Mouse (Mus musculus): ENCODE measurements at regions not wholly inside any gene's neighbourhood (a gene's known extent, or its start where the extent isn't known, plus 50 kb on each side); places are given as distances from the start of the nearest gene placed in this dataset.

- H3K36me3 ChIP-seq (ENCODE audit: control insufficient read depth, insufficient read depth, low read length), result no peaks in the 10 kb centered on the region
- TF ChIP-seq CTCF (IDR thresholded peaks at IDR 0.05; ENCODE audit: control insufficient read depth, insufficient read depth, insufficient replicate concordance, low read depth, low read length) (no peak), POLR2A (IDR thresholded peaks at IDR 0.05; ENCODE audit: control insufficient read depth, low read depth, low read length) (no peak)
These were observed 107.6 kb downstream of the Nkx6-1 start for GRCm38 (mm10) chr5:101557156-101557555.

GRCm38 (mm10) chr5:101543326-101543725 is 121.5 kb downstream of the Nkx6-1 start:
- Histone ChIP-seq H3K4me1 (ENCODE audit: control insufficient read depth, insufficient read depth, low read length) (no peaks in the 10 kb centered on the region), H3K27ac (ENCODE audit: control insufficient read depth, insufficient read depth, low read depth, low read length) (no peak overlapping the region), H3K36me3 (ENCODE audit: control insufficient read depth, insufficient read depth, low read length) (no peaks in the 10 kb centered on the region), H3K27me3 (ENCODE audit: control insufficient read depth, insufficient read depth, low read length) (no peaks in the 10 kb centered on the region; the same call in 1 of the 2 replicates), H3K4me3 (ENCODE audit: control insufficient read depth, low read depth, low read length) (no peak overlapping the region)
- TF ChIP-seq POLR2A (IDR thresholded peaks at IDR 0.05; ENCODE audit: control insufficient read depth, low read depth, low read length) (no peak), CTCF (IDR thresholded peaks at IDR 0.05; ENCODE audit: control insufficient read depth, insufficient read depth, insufficient replicate concordance, low read depth, low read length) (no peak)

More at GRCm38 (mm10) chr5:101557156-101557555, 107.6 kb downstream of the Nkx6-1 start:
- Histone ChIP-seq H3K27me3 (ENCODE audit: control insufficient read depth, insufficient read depth, low read length) (no peaks in the 10 kb centered on the region), H3K4me1 (ENCODE audit: control insufficient read depth, insufficient read depth, low read length) (no peaks in the 10 kb centered on the region), H3K4me3 (ENCODE audit: control insufficient read depth, low read depth, low read length) (no peak overlapping the region), H3K27ac (ENCODE audit: control insufficient read depth, insufficient read depth, low read depth, low read length) (no peak overlapping the region)

GRCm38 (mm10) chr5:101539818-101540217 is 125.0 kb downstream of the Nkx6-1 start:
- TF ChIP-seq POLR2A (IDR thresholded peaks at IDR 0.05; ENCODE audit: control insufficient read depth, low read depth, low read length), result no peak
- no peak for TF ChIP-seq CTCF (IDR thresholded peaks at IDR 0.05; ENCODE audit: control insufficient read depth, insufficient read depth, insufficient replicate concordance, low read depth, low read length)
- Histone ChIP-seq H3K4me3 (ENCODE audit: control insufficient read depth, low read depth, low read length) (no peak overlapping the region), H3K36me3 (ENCODE audit: control insufficient read depth, insufficient read depth, low read length) (no peaks in the 10 kb centered on the region), H3K4me1 (ENCODE audit: control insufficient read depth, insufficient read depth, low read length) (peaks cover 2% of the 10 kb centered on the region; the same call in 1 of the 2 replicates), H3K27ac (ENCODE audit: control insufficient read depth, insufficient read depth, low read depth, low read length) (no peak overlapping the region), H3K27me3 (ENCODE audit: control insufficient read depth, insufficient read depth, low read length) (no peaks in the 10 kb centered on the region; the same call in none of the 2 replicates)

GRCm38 (mm10) chr5:101539254-101539549 is 125.6 kb downstream of the Nkx6-1 start:
- Histone ChIP-seq H3K4me3 (ENCODE audit: control insufficient read depth, low read depth, low read length) (no peak overlapping the region), H3K4me1 (ENCODE audit: control insufficient read depth, insufficient read depth, low read length) (peaks cover 2% of the 10 kb centered on the region; the same call in 1 of the 2 replicates), H3K27ac (ENCODE audit: control insufficient read depth, insufficient read depth, low read depth, low read length) (no peak overlapping the region), H3K27me3 (ENCODE audit: control insufficient read depth, insufficient read depth, low read length) (no peaks in the 10 kb centered on the region; the same call in none of the 2 replicates), H3K36me3 (ENCODE audit: control insufficient read depth, insufficient read depth, low read length) (no peaks in the 10 kb centered on the region)
- no peak for TF ChIP-seq POLR2A (IDR thresholded peaks at IDR 0.05; ENCODE audit: control insufficient read depth, low read depth, low read length)
- TF ChIP-seq CTCF (IDR thresholded peaks at IDR 0.05; ENCODE audit: control insufficient read depth, insufficient read depth, insufficient replicate concordance, low read depth, low read length), result no peak

GRCm38 (mm10) chr5:101538410-101539253 is 126.2 kb downstream of the Nkx6-1 start:
- H3K27ac ChIP-seq (ENCODE audit: control insufficient read depth, insufficient read depth, low read depth, low read length), result no peak overlapping the region

GRCm38 (mm10) chr5:101537518-101538380 is 127.0 kb downstream of the Nkx6-1 start:
- TF ChIP-seq CTCF (IDR thresholded peaks at IDR 0.05; ENCODE audit: control insufficient read depth, insufficient read depth, insufficient replicate concordance, low read depth, low read length) (no peak), POLR2A (IDR thresholded peaks at IDR 0.05; ENCODE audit: control insufficient read depth, low read depth, low read length) (no peak)
- Histone ChIP-seq H3K4me1 (ENCODE audit: control insufficient read depth, insufficient read depth, low read length) (peaks cover 2% of the 10 kb centered on the region; the same call in 1 of the 2 replicates), H3K27me3 (ENCODE audit: control insufficient read depth, insufficient read depth, low read length) (no peaks in the 10 kb centered on the region; the same call in none of the 2 replicates), H3K4me3 (ENCODE audit: control insufficient read depth, low read depth, low read length) (no peak overlapping the region), H3K36me3 (ENCODE audit: control insufficient read depth, insufficient read depth, low read length) (no peaks in the 10 kb centered on the region), H3K27ac (ENCODE audit: control insufficient read depth, insufficient read depth, low read depth, low read length) (no peak overlapping the region)

More at GRCm38 (mm10) chr5:101538410-101539253, 126.2 kb downstream of the Nkx6-1 start:
- H3K27me3 ChIP-seq (ENCODE audit: control insufficient read depth, insufficient read depth, low read length), result no peaks in the 10 kb centered on the region; the same call in none of the 2 replicates
- H3K4me3 ChIP-seq (ENCODE audit: control insufficient read depth, low read depth, low read length), result no peak overlapping the region
- H3K36me3 ChIP-seq (ENCODE audit: control insufficient read depth, insufficient read depth, low read length), result no peaks in the 10 kb centered on the region
- TF ChIP-seq CTCF (IDR thresholded peaks at IDR 0.05; ENCODE audit: control insufficient read depth, insufficient read depth, insufficient replicate concordance, low read depth, low read length) (no peak), POLR2A (IDR thresholded peaks at IDR 0.05; ENCODE audit: control insufficient read depth, low read depth, low read length) (no peak)
- H3K4me1 ChIP-seq (ENCODE audit: control insufficient read depth, insufficient read depth, low read length), result peaks cover 2% of the 10 kb centered on the region; the same call in 1 of the 2 replicates

- H3K36me3 ChIP-seq (ENCODE audit: control insufficient read depth, insufficient read depth, low read length), result no peaks in the 10 kb centered on the region
- no peak for TF ChIP-seq CTCF (IDR thresholded peaks at IDR 0.05; ENCODE audit: control insufficient read depth, insufficient read depth, insufficient replicate concordance, low read depth, low read length)
- no peak for TF ChIP-seq POLR2A (IDR thresholded peaks at IDR 0.05; ENCODE audit: control insufficient read depth, low read depth, low read length)
- no peaks in the 10 kb centered on the region; the same call in none of the 2 replicates for H3K27me3 ChIP-seq (ENCODE audit: control insufficient read depth, insufficient read depth, low read length)
- no peak overlapping the region for H3K27ac ChIP-seq (ENCODE audit: control insufficient read depth, insufficient read depth, low read depth, low read length)
- H3K4me3 ChIP-seq (ENCODE audit: control insufficient read depth, low read depth, low read length), result no peak overlapping the region
- peaks cover 2% of the 10 kb centered on the region; the same call in 1 of the 2 replicates for H3K4me1 ChIP-seq (ENCODE audit: control insufficient read depth, insufficient read depth, low read length)
These were observed 129.3 kb downstream of the Nkx6-1 start for GRCm38 (mm10) chr5:101535451-101535850.
